Mouse (Mus musculus): Measurements from ENCODE around the gene Brd3. TPM values are rescaled to one million over a fixed set of nuclear protein-coding genes. Genes with fewer than 3 reads are reported as not detected.
A peak's percentile ranks its signal among the peaks of the same experiment; 100 is the strongest.

The Brd3 gene
- total and polyA plus RNA-seq, 3 experiments, result 10.7 to 46.9 (median 38.7) TPM

DNA sequence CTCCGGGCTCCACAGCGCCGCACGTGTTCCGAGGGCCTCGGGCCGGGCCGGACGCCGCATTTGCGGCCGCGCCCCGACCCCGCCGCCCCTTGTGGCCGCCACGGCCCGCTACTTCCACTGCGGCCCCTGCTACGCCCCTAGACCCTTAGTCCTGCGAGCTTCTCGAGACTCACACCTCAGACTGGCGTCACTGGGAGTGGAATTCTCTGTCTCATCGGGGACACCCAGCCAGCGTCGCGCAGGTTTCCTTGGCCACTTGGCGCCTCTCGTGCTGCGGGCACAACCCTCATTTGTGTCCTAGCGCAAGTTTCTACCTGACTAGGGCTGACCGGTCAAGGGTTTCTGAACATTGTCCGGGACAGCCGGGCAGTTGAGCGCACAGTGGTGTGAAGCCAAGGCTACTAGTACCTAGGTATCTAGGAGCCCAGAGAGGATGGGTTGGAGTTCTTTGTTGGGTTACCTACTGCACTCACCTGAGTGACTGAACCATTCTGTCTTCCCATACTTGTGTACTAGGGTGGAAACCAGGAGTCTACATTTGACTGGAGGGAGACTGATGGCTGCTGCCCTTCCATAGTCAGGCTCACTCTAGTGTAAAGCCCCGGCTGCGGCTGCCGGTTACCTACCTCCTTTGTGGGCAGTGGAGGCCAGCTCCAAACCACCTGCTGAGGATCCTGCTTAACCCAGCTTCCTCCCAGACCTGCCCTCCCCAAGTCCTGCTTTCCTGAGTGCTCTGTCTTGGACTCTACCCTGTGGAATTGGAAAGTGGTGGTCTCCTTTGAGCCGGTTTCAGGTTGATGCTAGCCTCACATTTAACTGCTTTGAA is 8.1 kb upstream of the Brd3 start:
- Histone ChIP-seq H3K4me3 (ENCODE audit: control insufficient read depth in 1 of 2, insufficient read depth in 1 of 2, low read depth in 2 of 2, low read length in 2 of 2) (peak overlapping the region; percentile 77 to 86), H3K9me3 (replicated peaks; ENCODE audit: insufficient read depth, low read length) (no peaks in the 10 kb centered on the region), H3K27ac (ENCODE audit: control insufficient read depth, low read depth, low read length) (peak overlapping the region; percentile 23), H3K27me3 (ENCODE audit: control insufficient read depth in 1 of 2, insufficient read depth in 2 of 2, low read length in 2 of 2) (no peaks in the 10 kb centered on the region), H3K36me3 (ENCODE audit: control insufficient read depth in 1 of 2, insufficient read depth in 2 of 2, low read length in 2 of 2) (peaks cover 7 to 9% of the 10 kb centered on the region in 2 experiments), H3K79me2 (ENCODE audit: control insufficient read depth, insufficient read depth, low read length, poor library complexity) (peaks cover 34% of the 10 kb centered on the region), H3K4me1 (ENCODE audit: control insufficient read depth in 1 of 2, insufficient read depth in 2 of 2, low read length in 2 of 2) (peaks cover 2 to 24% of the 10 kb centered on the region in 2 experiments; a peak in 3 of 4 replicates), H3K9ac (ENCODE audit: control insufficient read depth, low read depth, low read length, poor library complexity, severe bottlenecking) (peak overlapping the region; percentile 95)
- DNase-seq (ENCODE audit: low read depth, low spot score), result peak; percentile 49
- TF ChIP-seq ZMIZ1 (IDR thresholded peaks at IDR 0.05; ENCODE audit: low read depth, low read length) (no peak), ETS1 (IDR thresholded peaks at IDR 0.05; ENCODE audit: low read depth, low read length) (no peak), HCFC1 (IDR thresholded peaks at IDR 0.05; ENCODE audit: low read depth, low read length) (no peak), CHD2 (IDR thresholded peaks at IDR 0.05; ENCODE audit: low read length) (no peak), ZKSCAN1 (IDR thresholded peaks at IDR 0.05; ENCODE audit: low read depth, low read length) (no peak), JUND (IDR thresholded peaks at IDR 0.05; ENCODE audit: low read depth, low read length) (no peak), TCF12 (IDR thresholded peaks at IDR 0.05; ENCODE audit: low read depth, low read length) (no peak), UBTF (IDR thresholded peaks at IDR 0.05; ENCODE audit: borderline replicate concordance, insufficient read depth, low read depth, low read length) (no peak), GATA1 (IDR thresholded peaks at IDR 0.05; ENCODE audit: low read depth, low read length) (no peak), CHD1 (IDR thresholded peaks at IDR 0.05; ENCODE audit: low read depth, low read length) (no peak; the same call in 1 of the 2 replicates), MAX (IDR thresholded peaks at IDR 0.05; ENCODE audit: low read length) (no peak), CTCF (IDR thresholded peaks at IDR 0.05 in 2 of 3, conservative IDR thresholded peaks at IDR 0.05 in 1 of 3; ENCODE audit: control insufficient read depth in 1 of 3, insufficient read depth in 1 of 3, low read depth in 2 of 3, low read length in 3 of 3, poor library complexity in 1 of 3, severe bottlenecking in 1 of 3) (no peak), POLR2AphosphoS2 (IDR thresholded peaks at IDR 0.05; ENCODE audit: low read length) (no peak), BHLHE40 (IDR thresholded peaks at IDR 0.05; ENCODE audit: borderline replicate concordance, low read depth, low read length) (no peak)

DNA sequence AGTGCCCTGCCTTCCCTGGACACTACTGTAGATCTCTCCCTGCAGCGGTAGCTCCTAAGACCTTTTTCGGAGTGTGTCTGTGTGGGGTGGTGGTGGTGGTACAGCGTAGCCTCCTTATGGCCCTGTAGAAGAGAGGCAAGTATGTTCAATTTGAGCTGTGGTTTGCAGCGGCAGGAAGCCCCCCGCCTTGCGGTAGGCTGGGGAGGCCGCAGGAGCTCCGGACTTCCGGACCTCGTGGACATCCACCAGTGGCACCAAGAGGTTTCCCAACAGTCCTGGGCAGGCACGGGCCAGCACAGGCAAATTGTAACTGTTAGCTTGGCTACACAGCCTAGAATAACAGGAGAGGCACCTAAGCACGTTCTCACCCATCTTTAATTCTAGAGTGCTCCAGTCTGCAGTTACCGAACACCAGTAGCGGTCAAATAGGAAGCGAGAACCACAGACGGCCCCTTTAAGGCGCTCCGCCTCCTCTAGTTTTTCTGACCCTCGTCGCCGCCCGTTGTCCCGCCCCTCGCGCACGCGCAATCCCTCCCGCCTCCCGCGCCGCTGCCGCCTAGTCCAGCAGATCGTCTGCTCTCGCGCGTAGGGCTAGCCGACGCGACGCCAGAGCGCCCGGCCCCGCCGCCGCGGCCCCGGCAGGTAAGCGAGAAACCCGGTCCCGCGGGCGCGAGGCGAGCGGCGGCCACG is 7.3 kb upstream of the Brd3 start, which contains the start of gene Wdr5:
Wdr5 (plus strand) TSS at position 519 of the 690 bp plus-strand sequence.
- Histone ChIP-seq H3K9ac (ENCODE audit: control insufficient read depth, low read depth, low read length, poor library complexity, severe bottlenecking) (peak within 1 kb of the TSS; percentile 95), H3K4me1 (ENCODE audit: control insufficient read depth in 1 of 2, insufficient read depth in 2 of 2, low read length in 2 of 2) (peaks cover 2 to 24% of the 10 kb centered on the region in 2 experiments; a peak in 3 of 4 replicates), H3K36me3 (ENCODE audit: control insufficient read depth in 1 of 2, insufficient read depth in 2 of 2, low read length in 2 of 2) (peaks cover 5 to 9% of the 10 kb centered on the region in 2 experiments), H3K9me3 (replicated peaks; ENCODE audit: insufficient read depth, low read length) (no peaks in the 10 kb centered on the region), H3K4me3 (ENCODE audit: control insufficient read depth in 1 of 2, insufficient read depth in 1 of 2, low read depth in 2 of 2, low read length in 2 of 2) (peak within 1 kb of the TSS; percentile 81 to 86), H3K79me2 (ENCODE audit: control insufficient read depth, insufficient read depth, low read length, poor library complexity) (peaks cover 34% of the 10 kb centered on the region), H3K27ac (ENCODE audit: control insufficient read depth, low read depth, low read length) (peak within 1 kb of the TSS; percentile 81), H3K27me3 (ENCODE audit: control insufficient read depth in 1 of 2, insufficient read depth in 2 of 2, low read length in 2 of 2) (no peaks in the 10 kb centered on the region)
- peak; percentile 96 for DNase-seq (ENCODE audit: low read depth, low spot score)
- TF ChIP-seq GABPA (IDR thresholded peaks at IDR 0.05; ENCODE audit: low read depth, low read length), result no peak
- TF ChIP-seq KAT2A (conservative IDR thresholded peaks at IDR 0.05; ENCODE audit: low read depth, low read length), result peak; percentile 71; the same call in 1 of the 2 replicates
- TF ChIP-seq TCF12 (IDR thresholded peaks at IDR 0.05; ENCODE audit: low read depth, low read length), result peak; percentile 51; the same call in 1 of the 2 replicates
- peak; percentile 43; the same call in 1 of the 2 replicates for TF ChIP-seq POLR2AphosphoS2 (IDR thresholded peaks at IDR 0.05; ENCODE audit: low read length)
- no peak for TF ChIP-seq JUND (IDR thresholded peaks at IDR 0.05; ENCODE audit: low read depth, low read length)
- TF ChIP-seq CHD2 (IDR thresholded peaks at IDR 0.05; ENCODE audit: low read length), result no peak
- TF ChIP-seq MXI1 (IDR thresholded peaks at IDR 0.05; ENCODE audit: low read depth, low read length), result peak; percentile 69
- TF ChIP-seq HCFC1 (IDR thresholded peaks at IDR 0.05; ENCODE audit: low read depth, low read length), result peak; percentile 91
- TF ChIP-seq E2F4 (IDR thresholded peaks at IDR 0.05; ENCODE audit: borderline replicate concordance, low read depth, low read length), result no peak
- peak; percentile 83; the same call in 1 of the 2 replicates for TF ChIP-seq MAZ (IDR thresholded peaks at IDR 0.05; ENCODE audit: low read depth, low read length)
- peak; percentile 76 for TF ChIP-seq MYC (IDR thresholded peaks at IDR 0.05; ENCODE audit: low read depth, low read length)
- TF ChIP-seq CTCF (IDR thresholded peaks at IDR 0.05 in 2 of 3, conservative IDR thresholded peaks at IDR 0.05 in 1 of 3; ENCODE audit: control insufficient read depth in 1 of 3, insufficient read depth in 1 of 3, low read depth in 2 of 3, low read length in 3 of 3, poor library complexity in 1 of 3, severe bottlenecking in 1 of 3), result peak in 1 of 3 experiments; percentile 13; a peak in 1 of 6 replicates
- peak; percentile 71; the same call in 1 of the 2 replicates for TF ChIP-seq ELF1 (IDR thresholded peaks at IDR 0.05; ENCODE audit: low read depth, low read length)
- peak; percentile 83 for TF ChIP-seq SIN3A (IDR thresholded peaks at IDR 0.05; ENCODE audit: low read length)
- TF ChIP-seq NRF1 (IDR thresholded peaks at IDR 0.05; ENCODE audit: insufficient read depth, low read depth, low read length, poor library complexity, severe bottlenecking), result peak; percentile 86
- TF ChIP-seq USF1 (IDR thresholded peaks at IDR 0.05; ENCODE audit: low read depth, low read length), result no peak
- peak; percentile 47; the same call in 1 of the 2 replicates for TF ChIP-seq MAX (IDR thresholded peaks at IDR 0.05; ENCODE audit: low read length)
- TF ChIP-seq TBP (IDR thresholded peaks at IDR 0.05; ENCODE audit: low read depth, low read length), result peak; percentile 87
- no peak for TF ChIP-seq ETS1 (IDR thresholded peaks at IDR 0.05; ENCODE audit: low read depth, low read length)

Measured in MEL (cell line).